Mouse (Mus musculus) megakaryocyte-erythroid progenitor cell, adult 5-6 weeks (primary cell): Measurements from ENCODE around the gene Lbx2. TPM values are rescaled to one million over a fixed set of nuclear protein-coding genes. Genes with fewer than 3 reads are reported as not detected.

Experiments
- ATAC-seq: replicated peaks from 2 replicates; pipeline ENCODE4 v1.8.0; 2016; ENCODE audit warnings: mild to moderate bottlenecking, inconsistent platforms; ENCODE audit not compliant: severe bottlenecking, poor library complexity, low FRiP score, low TSS enrichment
- total RNA-seq, 2 experiments: library from RNA; stranded (forward) in 1 of 2; stranded (reverse) in 1 of 2; fragments of 200-1000, 215-1000 nt in 1 of 2; fragments of >200 nt in 1 of 2; fragmentation: Nextera tagmentation in 1 of 2; gene quantifications; 2 replicates each; pipeline ENCODE4 v1.2.3; 2014 to 2017

Gene Lbx2
- total RNA-seq, 2 experiments from 2014 or later, result not detected

DNA sequence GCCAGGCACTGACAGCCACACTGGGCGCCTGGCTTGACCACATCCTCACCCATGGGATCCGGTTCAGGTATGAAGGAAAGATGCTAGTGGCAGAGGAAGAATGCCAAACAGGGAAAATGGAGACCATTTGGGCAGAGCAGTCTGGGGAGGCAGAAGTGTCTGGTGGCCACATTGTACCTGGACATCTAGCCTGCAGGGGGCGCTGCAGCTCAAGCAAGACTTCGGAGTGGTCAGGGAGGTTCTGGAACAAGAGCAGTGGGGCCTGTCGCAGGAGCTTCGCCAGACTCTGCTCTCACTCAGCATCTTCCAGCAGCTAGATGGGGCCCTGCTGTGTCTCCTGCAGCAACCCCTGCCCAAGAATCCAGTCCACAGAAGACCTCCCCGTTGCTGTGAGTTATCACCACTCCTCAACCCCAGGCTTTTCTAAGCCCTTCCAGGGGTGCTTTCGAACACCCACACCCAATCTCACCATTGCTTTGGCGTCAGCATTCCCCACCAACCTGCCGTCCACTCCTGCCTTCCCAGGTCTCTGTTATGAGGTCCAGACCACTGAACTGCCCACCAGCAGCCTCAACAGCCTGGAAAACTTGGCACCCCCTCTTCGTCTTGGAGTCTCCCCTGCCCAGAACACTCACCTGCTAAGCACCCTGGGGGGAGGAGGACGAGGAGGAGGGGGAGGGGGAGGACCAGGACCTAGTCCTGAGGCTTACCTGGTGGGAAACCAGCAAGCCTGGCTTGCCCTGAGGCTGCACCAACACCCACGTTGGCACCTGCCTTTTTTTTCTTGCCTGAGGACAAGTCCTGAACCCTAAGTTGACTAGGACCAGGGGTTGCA lies 21.6 kb downstream of the Lbx2 start:
- ATAC-seq, result peak; percentile 48; the same call in 1 of the 2 replicates

- ATAC-seq, result peak; percentile 43
Measured at GRCm38 (mm10) chr6:83108762-83109668, 22.8 kb downstream of the Lbx2 start, which contains the start of gene Mrpl53. Mrpl53 (plus strand) TSS chr6:83109040.

GRCm38 (mm10) chr6:83111510-83112136 lies 25.5 kb downstream of the Lbx2 start:
- ATAC-seq, result no peak; the same call in 1 of the 2 replicates

DNA sequence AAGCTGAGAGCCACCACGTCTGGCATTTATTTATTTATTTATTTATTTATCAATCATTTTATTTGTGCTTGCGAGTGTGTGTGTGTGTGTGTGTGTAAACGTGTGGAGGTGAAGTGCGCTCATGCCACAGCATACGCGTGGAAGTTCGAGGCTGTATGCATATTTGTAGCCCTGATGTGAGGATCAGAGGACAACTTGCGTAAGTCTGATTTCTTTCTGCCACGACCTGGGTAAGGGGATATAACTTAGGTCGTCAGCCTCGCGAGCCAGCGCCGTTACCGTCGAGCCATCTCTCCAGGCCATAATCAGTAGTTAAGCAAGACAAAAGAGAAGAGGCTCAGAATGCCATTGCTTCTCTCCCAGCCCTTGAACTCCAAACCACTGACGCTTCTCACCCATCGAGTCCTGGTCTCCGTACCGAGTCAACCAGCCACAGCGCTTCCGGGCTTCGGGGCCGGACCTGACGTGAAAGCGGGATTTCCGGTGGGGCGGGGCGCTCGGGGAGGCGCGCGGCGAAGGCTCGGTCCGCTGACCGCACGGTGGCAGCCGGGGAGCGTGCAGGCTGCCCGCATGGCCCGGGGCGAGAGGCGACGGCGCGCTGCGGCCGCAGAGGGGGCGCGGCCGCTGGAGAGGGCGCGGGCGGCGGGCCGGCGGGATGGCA lies 29.0 kb downstream of the Lbx2 start, which contains the start of gene Mogs:
Mogs (plus strand) TSS at position 486 of the 661 bp plus-strand sequence.
- peak; percentile 74 for ATAC-seq

DNA sequence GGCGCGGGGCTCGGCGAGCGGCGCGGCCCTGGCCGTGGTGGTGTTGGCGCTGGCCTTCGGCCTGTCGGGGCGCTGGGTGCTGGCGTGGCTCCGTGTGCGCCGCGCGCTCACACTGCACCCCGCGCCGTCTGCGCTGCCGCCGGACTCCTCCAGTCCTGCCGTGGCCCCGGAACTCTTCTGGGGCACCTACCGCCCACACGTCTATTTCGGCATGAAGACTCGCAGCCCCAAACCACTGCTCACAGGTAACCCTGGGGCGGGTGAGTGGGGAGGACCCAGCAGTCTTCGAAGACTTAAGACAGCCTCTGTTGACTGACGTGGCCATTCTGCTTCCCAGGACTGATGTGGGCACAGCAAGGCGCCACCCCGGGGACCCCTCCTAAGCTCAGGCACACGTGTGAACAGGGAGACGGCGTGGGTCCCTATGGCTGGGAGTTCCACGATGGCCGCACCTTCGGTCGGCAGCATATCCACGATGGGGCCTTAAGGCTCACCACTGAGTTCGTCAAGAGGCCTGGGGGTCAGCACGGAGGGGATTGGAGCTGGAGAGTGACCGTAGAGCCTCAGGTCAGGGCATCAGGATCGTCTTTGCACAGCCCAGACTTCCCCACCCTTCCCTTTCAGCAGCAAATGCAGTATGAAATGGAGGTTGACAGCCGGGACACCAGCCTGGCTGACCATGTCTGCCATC lies 29.7 kb downstream of the Lbx2 start:
- ATAC-seq, result no peak

DNA sequence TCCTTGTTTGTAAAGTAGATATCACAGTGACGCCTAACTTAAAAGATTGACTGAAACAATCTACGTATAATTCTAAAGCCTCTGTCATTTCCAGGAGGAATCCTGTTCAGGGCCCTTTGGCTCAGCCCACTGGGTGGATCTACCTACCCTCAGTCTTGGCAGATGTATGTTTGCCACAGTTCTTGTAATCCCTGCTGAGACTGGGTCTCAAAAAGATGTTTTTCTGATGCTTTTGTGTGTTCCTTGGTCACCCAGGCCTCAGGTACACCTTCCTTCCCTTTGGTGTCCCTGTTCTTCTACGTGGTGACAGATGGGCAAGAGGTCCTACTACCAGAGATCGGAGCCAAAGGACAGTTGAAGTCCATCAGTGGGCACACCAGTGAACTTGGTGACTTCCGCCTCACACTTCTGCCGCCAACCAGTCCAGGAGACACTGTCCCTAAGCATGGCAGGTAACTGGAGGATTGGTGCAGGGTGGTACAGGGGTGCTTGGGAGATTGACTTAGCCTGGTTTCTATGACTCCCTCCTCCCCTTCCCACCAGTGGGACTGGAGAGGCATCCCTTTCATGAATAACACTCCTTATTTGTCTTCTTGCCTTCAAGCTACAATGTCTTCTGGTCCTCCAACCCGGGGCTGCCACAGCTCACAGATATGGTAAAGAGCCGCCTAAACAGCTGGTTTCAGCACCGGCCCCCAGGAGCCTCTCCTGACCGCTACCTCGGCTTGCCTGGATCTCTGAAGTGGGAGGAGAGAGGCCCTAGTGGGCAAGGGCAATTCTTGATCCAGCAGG lies 30.4 kb downstream of the Lbx2 start:
- no peak for ATAC-seq

DNA sequence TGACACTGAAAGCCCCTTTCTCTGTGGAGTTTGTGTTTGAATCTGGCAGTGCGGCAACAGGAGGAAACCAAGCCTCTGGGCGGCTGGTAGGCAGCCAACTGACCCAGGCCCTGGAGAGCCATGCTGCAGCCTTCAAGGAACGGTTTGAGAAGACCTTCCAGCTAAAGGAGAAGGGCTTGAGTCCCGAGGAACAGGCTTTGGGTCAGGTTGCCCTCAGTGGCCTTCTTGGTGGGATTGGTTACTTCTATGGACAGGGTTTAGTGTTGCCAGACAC lies 30.9 kb downstream of the Lbx2 start:
- no peak for ATAC-seq

DNA sequence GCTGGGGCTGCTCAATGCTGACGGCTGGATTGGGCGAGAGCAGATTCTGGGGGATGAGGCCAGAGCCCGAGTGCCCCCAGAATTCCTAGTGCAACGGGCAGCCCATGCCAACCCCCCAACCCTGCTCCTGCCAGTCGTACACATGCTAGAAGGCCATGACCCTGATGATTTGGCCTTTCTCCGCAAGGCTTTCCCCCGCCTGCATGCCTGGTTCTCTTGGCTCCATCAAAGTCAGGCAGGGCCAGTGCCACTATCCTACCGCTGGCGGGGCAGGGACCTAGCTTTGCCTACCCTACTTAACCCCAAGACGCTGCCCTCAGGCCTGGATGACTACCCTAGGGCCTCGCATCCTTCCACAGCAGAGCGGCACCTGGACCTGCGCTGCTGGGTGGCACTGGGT lies 31.4 kb downstream of the Lbx2 start:
- no peak for ATAC-seq

DNA sequence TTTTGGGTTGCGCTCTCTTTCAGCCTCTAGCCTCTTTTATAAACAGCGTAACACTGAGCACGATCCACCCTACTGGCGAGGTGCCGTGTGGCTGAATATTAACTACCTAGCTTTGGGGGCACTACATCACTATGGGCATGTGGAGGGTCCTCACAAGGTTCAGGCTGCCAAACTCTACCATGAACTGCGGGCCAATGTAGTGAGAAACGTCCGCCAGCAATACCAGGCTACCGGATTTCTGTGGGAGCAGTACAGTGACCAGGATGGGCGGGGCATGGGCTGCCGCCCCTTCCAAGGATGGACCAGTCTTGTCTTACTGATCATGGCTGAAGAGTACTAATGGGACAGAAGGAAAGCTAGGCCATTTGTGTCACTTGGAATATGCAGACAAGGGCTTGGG lies 32.2 kb downstream of the Lbx2 start:
- no peak for ATAC-seq

DNA sequence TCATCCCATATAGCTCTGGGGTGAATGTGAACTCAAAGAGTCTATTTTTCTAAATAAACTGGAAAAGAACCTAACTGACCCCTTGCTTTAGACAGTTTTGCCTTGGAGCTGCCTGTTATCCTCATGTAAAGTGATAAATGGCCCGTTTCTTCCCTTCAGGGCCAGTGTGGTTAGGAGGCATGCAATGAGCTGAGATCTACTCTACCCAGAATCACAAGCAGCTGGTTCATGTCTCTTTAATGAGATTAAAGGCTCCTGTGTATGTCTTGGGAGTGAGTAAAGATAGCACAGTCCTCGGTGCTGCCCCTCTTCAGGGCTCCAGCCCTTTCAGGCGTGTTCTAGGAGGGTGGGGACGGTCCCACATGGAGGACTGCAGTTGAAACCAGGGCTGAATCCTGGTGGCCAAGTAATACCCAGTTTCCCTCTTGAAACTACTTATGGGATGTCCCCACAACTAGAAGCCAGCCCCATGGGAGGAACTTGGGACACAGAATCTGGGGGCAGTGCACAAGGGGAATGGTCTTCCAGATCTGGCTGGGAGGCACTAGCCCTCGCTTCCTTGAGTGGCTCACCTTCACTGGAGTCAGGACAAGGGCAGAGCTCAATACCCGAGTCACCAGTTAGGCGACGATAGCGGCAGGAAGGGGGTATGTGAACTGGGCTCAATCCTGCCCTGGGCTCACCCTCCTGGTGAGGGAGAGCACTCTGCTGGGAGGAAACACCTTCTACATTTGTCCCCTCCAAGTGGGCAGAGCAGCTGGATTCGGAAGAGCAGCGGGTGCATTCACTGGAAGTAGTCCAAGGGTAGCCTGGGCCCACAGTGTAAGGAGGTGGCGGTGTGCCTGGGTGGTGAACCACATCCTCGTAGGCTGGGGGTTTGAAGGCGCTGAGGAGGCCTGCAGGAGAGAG lies 32.9 kb downstream of the Lbx2 start:
- ATAC-seq, result no peak

GRCm38 (mm10) chr6:83119734-83120051 lies 33.5 kb downstream of the Lbx2 start:
- no peak for ATAC-seq

DNA sequence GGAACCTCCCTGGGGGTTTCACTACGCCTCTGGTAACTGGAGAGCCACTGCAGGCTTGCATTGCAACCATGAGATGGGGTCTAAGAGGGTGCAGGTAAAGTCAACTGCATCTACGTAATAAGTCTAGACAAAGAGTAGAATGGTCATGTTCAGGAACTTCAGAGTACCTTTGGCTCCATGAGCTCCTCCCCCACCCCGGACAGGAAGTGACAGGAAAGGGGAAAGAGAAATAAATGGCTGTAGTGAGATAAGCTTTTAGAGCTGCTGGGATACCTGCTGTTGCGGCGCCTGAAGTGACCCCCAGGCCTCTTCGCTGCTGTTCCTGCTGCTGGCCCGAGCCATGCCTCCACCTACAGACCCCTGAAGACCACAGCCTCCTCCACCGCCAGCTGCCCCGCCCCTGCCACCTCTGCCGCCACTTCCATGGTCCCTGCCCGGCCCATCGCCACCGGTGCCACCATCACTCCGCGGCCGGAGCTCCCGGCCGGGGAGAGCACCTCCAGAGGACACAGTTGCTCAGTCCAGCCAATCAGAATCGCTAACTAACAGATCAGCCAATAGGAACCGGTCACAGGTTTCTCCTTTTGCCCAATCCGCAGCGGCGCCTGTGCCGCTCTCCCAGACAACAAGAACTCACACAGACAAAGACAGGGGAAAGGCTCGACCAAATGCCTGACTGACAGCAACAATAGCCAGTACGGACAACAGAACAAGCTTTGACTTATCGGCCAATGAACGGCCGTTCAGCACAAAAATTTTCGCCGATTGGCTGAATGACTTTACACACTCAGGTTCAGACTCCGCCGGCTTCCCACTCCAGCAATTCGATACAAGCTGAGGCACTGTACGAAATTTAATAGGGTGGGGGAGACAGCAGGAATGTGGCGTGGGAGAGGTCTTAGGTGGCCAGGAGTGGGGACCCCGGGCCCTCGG lies 35.0 kb downstream of the Lbx2 start, which contains the start of gene Wbp1:
Wbp1 (minus strand) TSS at position 630 of the 933 bp plus-strand sequence.
- peak; percentile 88 for ATAC-seq

- ATAC-seq, result peak; percentile 10
Measured at GRCm38 (mm10) chr6:83121863-83122710, 35.9 kb downstream of the Lbx2 start.

DNA sequence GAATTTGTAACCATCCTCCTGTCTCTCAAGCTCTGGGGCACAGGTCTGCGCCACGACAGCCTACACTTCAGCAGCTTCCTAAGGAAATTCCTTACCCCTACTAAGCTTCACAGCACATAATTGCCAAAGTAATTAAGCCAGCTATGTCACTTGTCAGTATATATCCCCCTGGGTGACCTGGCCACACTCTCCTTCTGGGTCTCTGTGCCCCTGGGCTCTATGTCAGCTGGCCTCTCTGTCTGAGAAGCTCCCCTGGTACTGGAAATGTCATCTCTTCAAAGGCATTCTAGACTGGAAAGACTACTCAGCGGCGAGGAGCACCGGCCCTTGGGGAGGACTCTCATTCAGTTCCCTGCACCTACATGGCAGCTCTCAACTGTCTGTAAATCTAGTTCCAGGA lies 36.8 kb downstream of the Lbx2 start:
- ATAC-seq, result no peak

- peak; percentile 14 for ATAC-seq
Measured at GRCm38 (mm10) chr6:83124851-83125312, 38.7 kb downstream of the Lbx2 start.
